Mouse (Mus musculus) monocyte, adult 2 months (primary cell): ENCODE data around the gene Ephb4.

Experiments
- DNase-seq, 2 experiments: peaks; one replicate each; pipeline ENCODE4 v3.0.0; 2022; ENCODE audit warnings: low spot score in 2 of 2, low read depth in 1 of 2

Ephb4 gene

GRCm38 (mm10) chr5:137349384-137350204 is at the start of gene Ephb4:
Ephb4 (plus strand) TSS chr5:137350109.
- no peak for DNase-seq

- DNase-seq = no peak
These were observed 48.7 kb upstream of the Ephb4 start for GRCm38 (mm10) chr5:137301253-137301652.

- DNase-seq = no peak
These were observed 46.3 kb upstream of the Ephb4 start for GRCm38 (mm10) chr5:137303609-137304008.

GRCm38 (mm10) chr5:137304165-137304564 is 45.7 kb upstream of the Ephb4 start:
- DNase-seq = no peak

GRCm38 (mm10) chr5:137304816-137305215 is 45.1 kb upstream of the Ephb4 start:
- DNase-seq = no peak

- no peak for DNase-seq
These were observed 44.1 kb upstream of the Ephb4 start for GRCm38 (mm10) chr5:137305822-137306221.

- no peak for DNase-seq
These were observed 43.4 kb upstream of the Ephb4 start for GRCm38 (mm10) chr5:137306439-137307005.

GRCm38 (mm10) chr5:137307071-137307912 is 42.6 kb upstream of the Ephb4 start, which contains the start of gene Srrt:
Srrt (minus strand) TSS chr5:137307674.
- DNase-seq = peak; percentile 60 to 75

GRCm38 (mm10) chr5:137308356-137308755 is 41.6 kb upstream of the Ephb4 start:
- DNase-seq = no peak

GRCm38 (mm10) chr5:137313466-137314192 is 36.3 kb upstream of the Ephb4 start:
- no peak for DNase-seq

GRCm38 (mm10) chr5:137314193-137315083 is 35.5 kb upstream of the Ephb4 start, which contains the start of gene Trip6:
Trip6 (minus strand) TSS chr5:137314404.
- no peak for DNase-seq

GRCm38 (mm10) chr5:137315084-137315903 is 34.6 kb upstream of the Ephb4 start:
- no peak for DNase-seq

GRCm38 (mm10) chr5:137317361-137317760 is 32.5 kb upstream of the Ephb4 start:
- no peak for DNase-seq

- no peak for DNase-seq
These were observed 31.3 kb upstream of the Ephb4 start for GRCm38 (mm10) chr5:137318570-137318969.

- no peak for DNase-seq
These were observed 28.9 kb upstream of the Ephb4 start for GRCm38 (mm10) chr5:137320996-137321395.

GRCm38 (mm10) chr5:137330910-137331309 is 19.0 kb upstream of the Ephb4 start:
- peak in 1 of 2 experiments; percentile 33 for DNase-seq

- DNase-seq = no peak
These were observed 16.9 kb upstream of the Ephb4 start for GRCm38 (mm10) chr5:137332857-137333511.

- DNase-seq = peak; percentile 84 to 91
These were observed 16.3 kb upstream of the Ephb4 start, which contains the start of gene Slc12a9 for GRCm38 (mm10) chr5:137333512-137334174. Slc12a9 (minus strand) TSS chr5:137333597.
